Mouse (Mus musculus) CH12.LX (cell line): ENCODE measurements around the gene Polk.

ENCODE experiments used
- CTCF ChIP-seq, 2 experiments: IDR thresholded peaks in 1 of 2; conservative IDR thresholded peaks in 1 of 2; 2 replicates each; pipeline ENCODE4 v1.5.1; 2011 to 2012; ENCODE audit warnings: low read depth in 2 of 2, low read length in 2 of 2, improper control_type of control experiment in 1 of 2, inconsistent platforms in 1 of 2, mild to moderate bottlenecking in 1 of 2, moderate library complexity in 1 of 2
- HCFC1 ChIP-seq: IDR thresholded peaks from 2 replicates; pipeline ENCODE4 v1.6.1; 2012; ENCODE audit warnings: low read depth, mild to moderate bottlenecking, inconsistent platforms, low read length, improper control_type of control experiment
- MEF2A ChIP-seq: IDR thresholded peaks from 2 replicates; pipeline ENCODE4 v1.6.1; 2014; ENCODE audit warnings: low read depth, mild to moderate bottlenecking, inconsistent platforms, low read length, improper control_type of control experiment, borderline replicate concordance
- NRF1 ChIP-seq: IDR thresholded peaks from 2 replicates; pipeline ENCODE4 v1.6.1; 2014; ENCODE audit warnings: low read depth, mild to moderate bottlenecking, inconsistent platforms, low read length, improper control_type of control experiment, moderate library complexity
- POLR2A ChIP-seq: IDR thresholded peaks from 2 replicates; pipeline ENCODE4 v1.6.1; 2011; ENCODE audit warnings: low read depth, mild to moderate bottlenecking, improper control_type of control experiment, low read length
- SMC3 ChIP-seq: IDR thresholded peaks from 2 replicates; pipeline ENCODE4 v1.6.1; 2011; ENCODE audit warnings: low read depth, low read length, improper control_type of control experiment
- TCF12 ChIP-seq: IDR thresholded peaks from 2 replicates; pipeline ENCODE4 v1.6.1; 2014; ENCODE audit warnings: low read depth, mild to moderate bottlenecking, inconsistent platforms, low read length, improper control_type of control experiment
- USF1 ChIP-seq: IDR thresholded peaks from 2 replicates; pipeline ENCODE4 v1.6.1; 2014; ENCODE audit warnings: low read depth, mild to moderate bottlenecking, inconsistent platforms, low read length, improper control_type of control experiment

GRCm38 (mm10) chr13:96431595-96432156, 110.7 kb downstream of the Polk start:
- TF ChIP-seq MEF2A, result no peak
- TF ChIP-seq POLR2A, result no peak
- peak; percentile 27 to 91; a peak in 3 of 4 replicates for TF ChIP-seq CTCF (conservative IDR thresholded peaks at IDR 0.05 in 1 of 2, IDR thresholded peaks at IDR 0.05 in 1 of 2; ENCODE audit: low read depth in 2 of 2, low read length in 2 of 2)
- TF ChIP-seq SMC3, result peak; percentile 98
- no peak for TF ChIP-seq USF1
- no peak; the same call in 1 of the 2 replicates for TF ChIP-seq NRF1
- TF ChIP-seq HCFC1, result no peak
- TF ChIP-seq TCF12, result no peak
